Mouse (Mus musculus): ENCODE data around the gene Dmtf1. TPM values are rescaled to one million over a fixed set of nuclear protein-coding genes. Genes with fewer than 3 reads are reported as not detected.

Gene Dmtf1
- polyA plus RNA-seq, 1 experiment from 2014 or later = 32.9 TPM

DNA sequence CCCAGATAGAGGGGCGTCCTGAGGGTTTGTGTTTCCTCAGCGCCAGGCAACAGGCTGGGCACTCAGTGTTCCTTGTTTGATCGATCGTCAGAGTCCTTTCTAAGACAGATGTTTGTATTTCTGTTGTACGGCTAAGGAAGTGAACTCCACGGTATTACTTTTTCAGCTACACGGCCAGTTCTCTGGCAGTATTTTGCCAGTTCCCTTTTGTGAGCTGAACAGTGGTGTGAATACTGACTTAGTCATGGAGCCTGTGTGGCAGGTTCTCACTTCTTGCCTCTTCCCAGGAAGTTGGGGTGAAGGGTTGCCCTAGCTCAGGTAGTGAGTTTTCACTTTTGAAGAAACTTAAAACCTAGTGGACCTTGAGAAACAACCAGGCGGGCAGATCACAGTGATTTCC is 57.6 kb downstream of the Dmtf1 start:
- ATAC-seq = no peak
- Histone ChIP-seq H3K4me3 (replicated peaks) (no peak overlapping the region), H3K36me3 (no peaks in the 10 kb centered on the region), H3K27me3 (replicated peaks) (no peaks in the 10 kb centered on the region), H3K9ac (no peak overlapping the region), H3K4me2 (replicated peaks) (no peak overlapping the region), H3K4me1 (replicated peaks) (0 out of 2 replicates have a peak, but pooled peaks cover 4% of the 10 kb centered on the region), H3K27ac (no peak overlapping the region), H3K9me3 (no peaks in the 10 kb centered on the region)
- 71% methylated on average over 8 of the region's 8 CpGs for WGBS

GRCm38 (mm10) chr5:9102696-9103095 is 58.9 kb downstream of the Dmtf1 start:
- H3K4me3 ChIP-seq (replicated peaks) = no peak overlapping the region

GRCm38 (mm10) chr5:9100849-9101801 is 60.5 kb downstream of the Dmtf1 start:
- no peaks in the 10 kb centered on the region for H3K27me3 ChIP-seq (replicated peaks)
- H3K4me1 ChIP-seq (replicated peaks) = 0 out of 2 replicates have a peak, but pooled peaks cover 4% of the 10 kb centered on the region
- WGBS = under 1% methylated on average over 75 of the region's 83 CpGs
- peak; percentile 88 for ATAC-seq
- no peaks in the 10 kb centered on the region for H3K36me3 ChIP-seq
- peak overlapping the region; percentile 65 for H3K9ac ChIP-seq
- H3K9me3 ChIP-seq = no peaks in the 10 kb centered on the region
- H3K4me3 ChIP-seq (replicated peaks) = peak overlapping the region; percentile 84
- H3K4me2 ChIP-seq (replicated peaks) = peak overlapping the region; percentile 78
- H3K27ac ChIP-seq = peak overlapping the region; percentile 30; the same call in 1 of the 2 replicates

More at GRCm38 (mm10) chr5:9102696-9103095, 58.9 kb downstream of the Dmtf1 start:
- H3K27ac ChIP-seq = no peak overlapping the region
- no peak for ATAC-seq
- H3K27me3 ChIP-seq (replicated peaks) = no peaks in the 10 kb centered on the region
- H3K4me2 ChIP-seq (replicated peaks) = no peak overlapping the region
- H3K9ac ChIP-seq = no peak overlapping the region
- H3K4me1 ChIP-seq (replicated peaks) = 0 out of 2 replicates have a peak, but pooled peaks cover 4% of the 10 kb centered on the region
- no peaks in the 10 kb centered on the region for H3K9me3 ChIP-seq
- no peaks in the 10 kb centered on the region for H3K36me3 ChIP-seq
- 96% methylated on average over 2 of the region's 2 CpGs for WGBS

GRCm38 (mm10) chr5:9100207-9100848 is 61.2 kb downstream of the Dmtf1 start, which contains the start of gene Tmem243:
TSS of gene Tmem243 (plus strand) at chr5:9100668.
- WGBS = under 1% methylated on average over 59 of the region's 59 CpGs
- Histone ChIP-seq H3K27me3 (replicated peaks) (no peaks in the 10 kb centered on the region), H3K36me3 (no peaks in the 10 kb centered on the region), H3K9me3 (no peaks in the 10 kb centered on the region), H3K9ac (peak within 1 kb of the TSS; percentile 65), H3K4me3 (replicated peaks) (peak within 1 kb of the TSS; percentile 84), H3K27ac (peak within 1 kb of the TSS; percentile 30; the same call in 1 of the 2 replicates), H3K4me1 (replicated peaks) (0 out of 2 replicates have a peak, but pooled peaks cover 4% of the 10 kb centered on the region), H3K4me2 (replicated peaks) (peak within 1 kb of the TSS; percentile 78)
- ATAC-seq = peak; percentile 97

GRCm38 (mm10) chr5:9093490-9093889 is 68.1 kb downstream of the Dmtf1 start:
- Histone ChIP-seq H3K4me1 (replicated peaks) (no peaks in the 10 kb centered on the region), H3K27me3 (replicated peaks) (no peaks in the 10 kb centered on the region), H3K27ac (no peak overlapping the region), H3K9me3 (no peaks in the 10 kb centered on the region), H3K4me2 (replicated peaks) (no peak overlapping the region), H3K4me3 (replicated peaks) (no peak overlapping the region), H3K36me3 (no peaks in the 10 kb centered on the region), H3K9ac (no peak overlapping the region)
- ATAC-seq = no peak
- 74% methylated on average over 4 of the region's 4 CpGs for WGBS

DNA sequence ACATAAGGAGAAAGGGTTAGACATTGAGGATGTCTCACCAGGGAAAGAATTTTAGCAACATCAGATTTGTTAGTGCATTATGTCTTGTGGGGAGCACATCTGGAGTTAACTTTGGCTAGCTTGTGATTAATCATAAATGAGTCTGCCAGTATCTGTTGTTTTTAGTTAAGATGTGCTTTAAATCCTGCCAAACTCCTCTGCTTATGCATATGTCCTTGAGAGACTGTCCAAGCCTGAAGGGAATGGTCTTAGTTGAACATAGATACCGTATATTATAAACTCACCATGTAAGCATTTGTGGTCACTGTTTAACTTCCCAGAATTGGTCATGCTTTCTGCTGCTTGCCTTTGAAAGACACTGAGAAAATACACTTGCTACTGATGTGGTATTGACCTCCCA is 68.9 kb downstream of the Dmtf1 start:
- Histone ChIP-seq H3K4me1 (replicated peaks) (no peaks in the 10 kb centered on the region), H3K4me3 (replicated peaks) (no peak overlapping the region), H3K27ac (no peak overlapping the region)

GRCm38 (mm10) chr5:9090493-9091106 is 71.0 kb downstream of the Dmtf1 start:
- Histone ChIP-seq H3K9me3 (no peaks in the 10 kb centered on the region), H3K4me2 (replicated peaks) (no peak overlapping the region), H3K27ac (no peak overlapping the region), H3K27me3 (replicated peaks) (no peaks in the 10 kb centered on the region), H3K4me3 (replicated peaks) (no peak overlapping the region), H3K9ac (no peak overlapping the region), H3K36me3 (no peaks in the 10 kb centered on the region), H3K4me1 (replicated peaks) (no peaks in the 10 kb centered on the region)
- no peak for ATAC-seq
- 76% methylated on average over 6 of the region's 6 CpGs for WGBS

More for the DNA sequence above, 68.9 kb downstream of the Dmtf1 start:
- Histone ChIP-seq H3K9ac (no peak overlapping the region), H3K36me3 (no peaks in the 10 kb centered on the region), H3K27me3 (replicated peaks) (no peaks in the 10 kb centered on the region), H3K4me2 (replicated peaks) (no peak overlapping the region), H3K9me3 (no peaks in the 10 kb centered on the region)
- no peak for ATAC-seq
- WGBS = 68% methylated on average over 1 of the region's 1 CpGs

- Histone ChIP-seq H3K4me2 (replicated peaks) (no peak overlapping the region), H3K27me3 (replicated peaks) (no peaks in the 10 kb centered on the region), H3K36me3 (no peaks in the 10 kb centered on the region), H3K4me1 (replicated peaks) (no peaks in the 10 kb centered on the region), H3K27ac (no peak overlapping the region), H3K9ac (no peak overlapping the region), H3K4me3 (replicated peaks) (no peak overlapping the region), H3K9me3 (no peaks in the 10 kb centered on the region)
- ATAC-seq = 0 out of 2 replicates have a peak, but pooled peaks have one; percentile 34
- WGBS = 57% methylated on average over 3 of the region's 3 CpGs
Observed at GRCm38 (mm10) chr5:9086924-9087719, 74.5 kb downstream of the Dmtf1 start.

GRCm38 (mm10) chr5:9079773-9080501 is 81.6 kb downstream of the Dmtf1 start:
- H3K36me3 ChIP-seq = no peaks in the 10 kb centered on the region
- H3K27ac ChIP-seq = peak overlapping the region; percentile 62
- H3K9ac ChIP-seq = no peak overlapping the region
- no peak overlapping the region for H3K4me3 ChIP-seq (replicated peaks)
- H3K27me3 ChIP-seq (replicated peaks) = no peaks in the 10 kb centered on the region
- no peaks in the 10 kb centered on the region for H3K4me1 ChIP-seq (replicated peaks)
- H3K4me2 ChIP-seq (replicated peaks) = no peak overlapping the region
- ATAC-seq = peak; percentile 93
- no peaks in the 10 kb centered on the region for H3K9me3 ChIP-seq

GRCm38 (mm10) chr5:9073177-9073854 is 88.3 kb downstream of the Dmtf1 start:
- 61% methylated on average over 5 of the region's 5 CpGs for WGBS
- no peak overlapping the region for H3K4me2 ChIP-seq (replicated peaks)
- H3K4me3 ChIP-seq (replicated peaks) = no peak overlapping the region
- no peaks in the 10 kb centered on the region for H3K9me3 ChIP-seq
- no peak overlapping the region for H3K9ac ChIP-seq
- no peaks in the 10 kb centered on the region for H3K36me3 ChIP-seq
- no peak overlapping the region for H3K27ac ChIP-seq
- no peaks in the 10 kb centered on the region for H3K27me3 ChIP-seq (replicated peaks)
- ATAC-seq = 0 out of 2 replicates have a peak, but pooled peaks have one; percentile 21
- no peaks in the 10 kb centered on the region for H3K4me1 ChIP-seq (replicated peaks)
